Mouse (Mus musculus): ENCODE measurements around the gene Tinagl1. TPM values are rescaled to one million over a fixed set of nuclear protein-coding genes. Genes with fewer than 3 reads are reported as not detected.

Gene Tinagl1
- polyA plus RNA-seq, 1 experiment, result 1.2 TPM

GRCm38 (mm10) chr4:130131448-130132105, 43.3 kb downstream of the Tinagl1 start:
- Histone ChIP-seq H3K36me3 (replicated peaks; ENCODE audit: low read length) (peaks cover 31% of the 10 kb centered on the region), H3K9me3 (no peaks in the 10 kb centered on the region), H3K4me1 (peaks cover 41% of the 10 kb centered on the region), H3K27me3 (replicated peaks) (peaks cover 59% of the 10 kb centered on the region), H3K4me3 (replicated peaks) (no peak overlapping the region)
- TF ChIP-seq GATA1 (IDR thresholded peaks at IDR 0.05; ENCODE audit: borderline replicate concordance, low read length), result no peak
- TF ChIP-seq FLI1 (IDR thresholded peaks at IDR 0.05; ENCODE audit: low read length), result no peak

- peaks cover 53% of the 10 kb centered on the region for H3K27me3 ChIP-seq (replicated peaks)
- TF ChIP-seq GATA1 (IDR thresholded peaks at IDR 0.05; ENCODE audit: borderline replicate concordance, low read length) (no peak), FLI1 (IDR thresholded peaks at IDR 0.05; ENCODE audit: low read length) (no peak)
- peaks cover 39% of the 10 kb centered on the region for H3K36me3 ChIP-seq (replicated peaks; ENCODE audit: low read length)
- no peaks in the 10 kb centered on the region for H3K9me3 ChIP-seq
- peaks cover 42% of the 10 kb centered on the region for H3K4me1 ChIP-seq
- no peak overlapping the region for H3K4me3 ChIP-seq (replicated peaks)
These were observed 44.1 kb downstream of the Tinagl1 start for GRCm38 (mm10) chr4:130130641-130131350.

- no peaks in the 10 kb centered on the region for H3K9me3 ChIP-seq
- H3K36me3 ChIP-seq (replicated peaks; ENCODE audit: low read length), result peaks cover 46% of the 10 kb centered on the region
- H3K4me1 ChIP-seq, result peaks cover 42% of the 10 kb centered on the region
- no peak for TF ChIP-seq FLI1 (IDR thresholded peaks at IDR 0.05; ENCODE audit: low read length)
- TF ChIP-seq GATA1 (IDR thresholded peaks at IDR 0.05; ENCODE audit: borderline replicate concordance, low read length), result no peak
- peaks cover 46% of the 10 kb centered on the region for H3K27me3 ChIP-seq (replicated peaks)
- no peak overlapping the region for H3K4me3 ChIP-seq (replicated peaks)
These were observed 44.8 kb downstream of the Tinagl1 start for GRCm38 (mm10) chr4:130130082-130130481.

GRCm38 (mm10) chr4:130128907-130129306, 46.0 kb downstream of the Tinagl1 start:
- Histone ChIP-seq H3K4me3 (replicated peaks) (no peak overlapping the region), H3K9me3 (no peaks in the 10 kb centered on the region), H3K27me3 (replicated peaks) (peaks cover 35% of the 10 kb centered on the region), H3K4me1 (peaks cover 37% of the 10 kb centered on the region), H3K36me3 (replicated peaks; ENCODE audit: low read length) (peaks cover 57% of the 10 kb centered on the region)
- no peak for TF ChIP-seq GATA1 (IDR thresholded peaks at IDR 0.05; ENCODE audit: borderline replicate concordance, low read length)
- no peak for TF ChIP-seq FLI1 (IDR thresholded peaks at IDR 0.05; ENCODE audit: low read length)

- H3K36me3 ChIP-seq (replicated peaks; ENCODE audit: low read length), result peaks cover 87% of the 10 kb centered on the region
- H3K4me1 ChIP-seq, result peaks cover 47% of the 10 kb centered on the region
- H3K4me3 ChIP-seq (replicated peaks), result no peak overlapping the region
- no peak for TF ChIP-seq GATA1 (IDR thresholded peaks at IDR 0.05; ENCODE audit: borderline replicate concordance, low read length)
- no peak for TF ChIP-seq FLI1 (IDR thresholded peaks at IDR 0.05; ENCODE audit: low read length)
- H3K27me3 ChIP-seq (replicated peaks), result peaks cover 9% of the 10 kb centered on the region
- no peaks in the 10 kb centered on the region for H3K9me3 ChIP-seq
These were observed 49.0 kb downstream of the Tinagl1 start for GRCm38 (mm10) chr4:130125935-130126334.

GRCm38 (mm10) chr4:130125164-130125563, 49.8 kb downstream of the Tinagl1 start:
- peaks cover 50% of the 10 kb centered on the region for H3K4me1 ChIP-seq
- no peaks in the 10 kb centered on the region for H3K9me3 ChIP-seq
- TF ChIP-seq GATA1 (IDR thresholded peaks at IDR 0.05; ENCODE audit: borderline replicate concordance, low read length) (no peak), FLI1 (IDR thresholded peaks at IDR 0.05; ENCODE audit: low read length) (no peak)
- H3K36me3 ChIP-seq (replicated peaks; ENCODE audit: low read length), result peaks cover 95% of the 10 kb centered on the region
- no peak overlapping the region for H3K4me3 ChIP-seq (replicated peaks)
- H3K27me3 ChIP-seq (replicated peaks), result peaks cover under 1% of the 10 kb centered on the region

GRCm38 (mm10) chr4:130124110-130124509, 50.8 kb downstream of the Tinagl1 start:
- H3K9me3 ChIP-seq, result no peaks in the 10 kb centered on the region
- no peak overlapping the region for H3K4me3 ChIP-seq (replicated peaks)
- H3K36me3 ChIP-seq (replicated peaks; ENCODE audit: low read length), result peaks cover 94% of the 10 kb centered on the region
- H3K4me1 ChIP-seq, result peaks cover 49% of the 10 kb centered on the region
- H3K27me3 ChIP-seq (replicated peaks), result no peaks in the 10 kb centered on the region
- TF ChIP-seq GATA1 (IDR thresholded peaks at IDR 0.05; ENCODE audit: borderline replicate concordance, low read length) (no peak), FLI1 (IDR thresholded peaks at IDR 0.05; ENCODE audit: low read length) (no peak)

GRCm38 (mm10) chr4:130123020-130123419, 51.9 kb downstream of the Tinagl1 start:
- H3K4me3 ChIP-seq (replicated peaks), result no peak overlapping the region
- TF ChIP-seq FLI1 (IDR thresholded peaks at IDR 0.05; ENCODE audit: low read length), result no peak
- no peak for TF ChIP-seq GATA1 (IDR thresholded peaks at IDR 0.05; ENCODE audit: borderline replicate concordance, low read length)
- H3K9me3 ChIP-seq, result no peaks in the 10 kb centered on the region
- H3K36me3 ChIP-seq (replicated peaks; ENCODE audit: low read length), result peaks cover 89% of the 10 kb centered on the region
- H3K4me1 ChIP-seq, result peaks cover 49% of the 10 kb centered on the region
- no peaks in the 10 kb centered on the region for H3K27me3 ChIP-seq (replicated peaks)

- TF ChIP-seq GATA1 (IDR thresholded peaks at IDR 0.05; ENCODE audit: borderline replicate concordance, low read length) (no peak), FLI1 (IDR thresholded peaks at IDR 0.05; ENCODE audit: low read length) (no peak)
- H3K36me3 ChIP-seq (replicated peaks; ENCODE audit: low read length), result peaks cover 87% of the 10 kb centered on the region
These were observed 53.4 kb downstream of the Tinagl1 start for GRCm38 (mm10) chr4:130121560-130121959.

GRCm38 (mm10) chr4:130120752-130121151, 54.2 kb downstream of the Tinagl1 start:
- Histone ChIP-seq H3K27me3 (replicated peaks) (no peaks in the 10 kb centered on the region), H3K36me3 (replicated peaks; ENCODE audit: low read length) (peaks cover 85% of the 10 kb centered on the region), H3K4me1 (peaks cover 59% of the 10 kb centered on the region), H3K9me3 (peaks cover 3% of the 10 kb centered on the region; the same call in 1 of the 2 replicates), H3K4me3 (replicated peaks) (peak overlapping the region; percentile 6)
- TF ChIP-seq GATA1 (IDR thresholded peaks at IDR 0.05; ENCODE audit: borderline replicate concordance, low read length) (no peak), FLI1 (IDR thresholded peaks at IDR 0.05; ENCODE audit: low read length) (no peak)

More at GRCm38 (mm10) chr4:130121560-130121959, 53.4 kb downstream of the Tinagl1 start:
- Histone ChIP-seq H3K9me3 (peaks cover 3% of the 10 kb centered on the region; the same call in 1 of the 2 replicates), H3K4me3 (replicated peaks) (no peak overlapping the region), H3K27me3 (replicated peaks) (no peaks in the 10 kb centered on the region), H3K4me1 (peaks cover 52% of the 10 kb centered on the region)

Other genes starting within 250 kb of the Tinagl1 start
- gene Spocd1, start 245.9 kb downstream of the Tinagl1 start, polyA plus RNA-seq (2012; ENCODE audit: insufficient read depth, low replicate concordance), result 0.43 TPM in 1 of 2 replicates, not detected in the other
- 2.6 and 11.0 TPM in 2 replicates for gene Adgrb2, start 190.3 kb downstream of the Tinagl1 start, polyA plus RNA-seq (2012; ENCODE audit: insufficient read depth, low replicate concordance)
- gene Col16a1, start 127.3 kb downstream of the Tinagl1 start, polyA plus RNA-seq (2012; ENCODE audit: insufficient read depth, low replicate concordance), result 5.1 and 5.5 TPM in 2 replicates
- 27.1 and 33.9 TPM in 2 replicates for gene Pef1, start 72.6 kb downstream of the Tinagl1 start, polyA plus RNA-seq (2012; ENCODE audit: insufficient read depth, low replicate concordance)
- not detected in 2 replicates for gene Hcrtr1, start 35.8 kb downstream of the Tinagl1 start, polyA plus RNA-seq (2012; ENCODE audit: insufficient read depth, low replicate concordance)
- gene Gm853, start 47.3 kb upstream of the Tinagl1 start, polyA plus RNA-seq (2012; ENCODE audit: insufficient read depth, low replicate concordance), result 0.11 TPM in 1 of 2 replicates, not detected in the other
- gene Serinc2, start 104.1 kb upstream of the Tinagl1 start, polyA plus RNA-seq (2012; ENCODE audit: insufficient read depth, low replicate concordance), result 0.39 TPM in 1 of 2 replicates, not detected in the other
- 0.88 TPM in 1 of 2 replicates, not detected in the other for gene Fabp3, start 133.5 kb upstream of the Tinagl1 start, polyA plus RNA-seq (2012; ENCODE audit: insufficient read depth, low replicate concordance)
- 1.5 TPM in 1 of 2 replicates, not detected in the other for gene Gm10570, start 133.6 kb upstream of the Tinagl1 start, polyA plus RNA-seq (2012; ENCODE audit: insufficient read depth, low replicate concordance)
- 26.7 and 32.2 TPM in 2 replicates for gene Zcchc17, start 184.8 kb upstream of the Tinagl1 start, polyA plus RNA-seq (2012; ENCODE audit: insufficient read depth, low replicate concordance)
- gene Snrnp40, start 185.0 kb upstream of the Tinagl1 start, polyA plus RNA-seq (2012; ENCODE audit: insufficient read depth, low replicate concordance), result 28.0 and 33.2 TPM in 2 replicates

Data from megakaryocyte, embryonic 14.5 days (primary cell).